Mouse (Mus musculus) left cerebral cortex, postnatal 4 days (tissue): Measurements from ENCODE around the gene Gm49398. TPM values are rescaled to one million over a fixed set of nuclear protein-coding genes. Genes with fewer than 3 reads are reported as not detected.

Experiments
- DNase-seq: peaks from one replicate; pipeline ENCODE4 v3.0.0-alpha.2; 2022
- intact Hi-C: fragments of 180-260 bp; cut with DNase I; formaldehyde crosslinking; loops from one replicate; pipeline ENCODE4 v1.15.1; 2025
- microRNA-seq: library from miRNA; unstranded; fragments of <30 nt; microRNA quantifications from one replicate; pipeline ENCODE4 v1.2.0, GENCODE M21; 2022
- total RNA-seq, 2 experiments: library from RNA; stranded (reverse); gene quantifications; 2 replicates each; pipeline ENCODE4 v1.2.3; 2021

The Gm49398 gene
- not detected for total RNA-seq

DNA sequence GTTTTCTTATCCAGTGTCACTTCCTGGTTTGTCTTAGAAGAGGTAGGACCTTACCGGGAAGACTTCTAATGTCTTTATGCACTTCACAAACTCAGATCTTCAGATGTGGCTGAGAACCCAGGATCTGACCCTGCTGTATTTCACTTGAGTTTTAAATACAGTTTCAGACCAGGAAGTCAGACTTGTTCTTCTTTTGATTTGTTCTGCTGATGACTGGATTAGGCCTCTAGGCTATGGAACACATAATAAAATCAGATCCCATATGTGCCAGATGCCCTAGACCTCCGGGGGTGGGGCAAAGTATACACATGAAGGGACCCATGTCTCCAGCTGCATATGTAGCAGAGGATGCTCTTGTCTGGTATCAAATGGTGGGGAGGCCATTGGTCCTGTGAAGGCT is at the start of gene Gm49398:
Gene Gm49398 (minus strand): TSS at position 101 of the 400 bp plus-strand sequence.
- intact Hi-C loops = no loop called here
- DNase-seq = no peak

DNA sequence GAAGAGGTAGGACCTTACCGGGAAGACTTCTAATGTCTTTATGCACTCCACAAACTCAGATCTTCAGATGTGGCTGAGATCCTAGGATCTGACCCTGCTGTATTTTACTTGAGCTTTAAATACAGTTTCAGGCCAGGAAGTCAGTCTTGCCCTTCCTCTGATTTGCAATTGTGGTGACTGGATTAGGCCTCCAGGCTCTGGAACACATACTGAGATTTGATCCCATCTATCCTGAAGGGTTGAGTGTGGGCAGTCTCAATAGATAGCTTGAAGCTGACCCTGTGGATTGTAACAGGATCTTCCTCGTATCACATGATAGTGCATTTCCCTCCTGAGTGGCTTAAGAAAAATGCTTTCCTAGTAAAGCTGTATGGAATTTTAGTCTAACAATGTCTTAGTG is 33.4 kb downstream of the Gm49398 start, which contains the start of gene Cts8:
Gene Cts8 (minus strand): TSS at position 101 of the 400 bp plus-strand sequence.
- intact Hi-C loops = no loop called here
- no peak for DNase-seq

DNA sequence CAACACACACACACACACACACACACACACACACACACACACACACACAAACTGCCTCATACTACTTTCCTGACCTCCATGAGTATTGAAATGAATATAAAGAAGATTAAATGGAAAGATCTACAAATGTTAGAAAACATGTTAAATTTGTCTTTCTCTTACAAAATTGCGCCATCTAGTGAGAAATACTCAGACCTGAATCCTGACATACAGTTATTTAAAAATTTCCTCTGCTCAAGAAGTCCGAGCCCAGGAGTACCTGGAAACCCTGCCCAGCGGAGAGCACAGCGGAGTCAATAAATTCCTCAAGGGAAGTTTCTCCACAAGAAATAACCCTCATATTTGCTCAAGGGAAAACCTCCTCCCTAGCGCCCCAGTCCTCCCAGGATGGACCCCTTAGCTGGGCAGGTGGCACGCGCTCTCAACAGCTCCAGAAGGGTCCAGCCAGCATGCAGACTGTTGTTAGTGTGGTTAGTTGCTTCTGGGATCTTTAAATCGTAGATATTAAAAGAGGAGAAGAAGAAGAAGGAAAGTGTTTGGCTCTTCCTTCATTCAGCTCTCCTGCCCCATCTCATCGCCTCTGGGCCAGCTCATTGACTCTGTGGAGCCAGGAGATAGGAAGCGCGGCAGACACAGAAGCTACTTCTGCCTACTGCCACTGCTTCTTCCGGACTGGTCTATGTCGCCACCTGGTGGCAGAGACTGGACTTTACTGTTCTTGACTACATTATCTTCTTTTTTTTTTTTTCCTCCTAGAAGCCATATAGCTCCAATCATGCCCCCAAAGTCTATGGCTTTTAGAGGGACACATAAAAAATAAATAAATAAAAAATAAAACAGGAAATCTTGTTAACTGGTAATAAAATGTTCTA is 47.3 kb downstream of the Gm49398 start:
- intact Hi-C loops = no loop called here
- DNase-seq = peak; percentile 25

DNA sequence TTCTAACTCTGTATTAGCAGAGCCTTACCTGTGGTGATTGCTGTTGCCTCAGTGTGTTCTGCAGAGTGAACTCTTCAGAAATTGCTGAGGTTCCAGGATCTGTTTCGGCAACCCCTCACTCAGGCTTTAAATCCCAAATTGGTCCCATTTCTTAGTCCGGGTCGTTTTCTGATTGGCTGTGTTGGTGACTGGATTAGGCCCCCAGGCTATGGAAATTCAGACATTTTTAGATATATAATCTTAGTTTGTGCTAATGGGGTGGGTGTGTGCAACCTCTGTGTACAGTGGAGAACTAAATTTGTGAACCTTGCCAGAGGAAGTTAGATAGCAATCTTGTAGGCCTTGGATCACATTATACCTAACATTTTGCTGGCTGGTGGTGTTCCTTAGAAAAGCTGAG is 85.3 kb downstream of the Gm49398 start, which contains the start of gene Cts6:
Gene Cts6 (minus strand): TSS at position 101 of the 400 bp plus-strand sequence.
- DNase-seq = no peak
- intact Hi-C loops = no loop called here

Small RNA genes lying within 50 kb of the gene (microRNA-seq; reads per million reads assigned to microRNA genes)
- gene Gm27704 = not detected

Other genes with a start within 250 kb of the Gm49398 start
- gene Ctsq, start 248.2 kb downstream of the Gm49398 start, total RNA-seq = not detected
- not detected for gene Ctsr, start 124.6 kb downstream of the Gm49398 start, total RNA-seq
- gene Cts6, start 85.4 kb downstream of the Gm49398 start, total RNA-seq = not detected
- not detected for gene Cts8, start 33.5 kb downstream of the Gm49398 start, total RNA-seq
- not detected for gene Cts7, start 69.4 kb upstream of the Gm49398 start, total RNA-seq